13 mouse cellular contexts compared by ENCODE assay signal in the genomic region with DNA sequence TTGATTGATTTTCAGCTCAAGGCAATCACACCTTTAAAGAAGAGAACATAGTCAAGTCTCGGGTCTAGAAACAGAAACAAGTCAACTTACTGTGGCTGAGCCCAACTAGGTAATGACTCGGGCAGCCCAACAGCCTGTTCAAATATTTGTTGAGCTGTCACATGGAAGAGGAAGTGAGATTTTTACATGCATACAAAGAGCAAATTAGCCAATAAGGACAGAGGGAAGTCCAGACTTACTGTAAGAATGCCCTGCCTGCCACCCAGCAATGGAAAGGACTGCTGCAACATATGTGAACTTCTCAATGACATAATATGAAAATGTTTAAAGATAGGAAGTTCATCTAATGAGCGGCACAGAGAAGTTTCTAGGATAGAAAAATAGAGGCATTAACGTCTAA. TPM values are rescaled to one million over a fixed set of nuclear protein-coding genes. Genes with fewer than 3 reads are reported as not detected.
A peak's percentile ranks its signal among the peaks of the same experiment; 100 is the strongest.
DNase-seq lines count a peak whose midpoint lies in the region; ATAC-seq and TF ChIP-seq lines count a peak whose summit lies in the region.
"Had no signal": no experiment of that assay in that cellular context is flagged by ENCODE, and none has a peak within 500 bp of the region (broad histone marks: within the 10 kb centered on the region; RNA-seq: fewer than 3 reads in every experiment).

No protein-coding gene starts in this region.

- no peaks in the 10 kb centered on the region for H3K4me1 ChIP-seq in kidney, postnatal 0 days (replicated peaks; ENCODE audit: insufficient read depth, low read length)
- 0 out of 2 replicates have a peak, but pooled peaks cover 5% of the 10 kb centered on the region for H3K4me1 ChIP-seq in kidney, embryonic 16.5 days (ENCODE audit: insufficient read depth, low read length)
- peaks cover 3 to 26% of the 10 kb centered on the region in 2 experiments for H3K4me1 ChIP-seq in CH12.LX (ENCODE audit: control insufficient read depth in 1 of 2, insufficient read depth in 2 of 2)
- peaks cover 41% of the 10 kb centered on the region for H3K4me1 ChIP-seq in liver, embryonic 15.5 days (replicated peaks)

- TF ChIP-seq CTCF in kidney, postnatal 0 days (IDR thresholded peaks at IDR 0.05; ENCODE audit: low read depth), result no peak
- no peak for TF ChIP-seq CTCF in CH12.LX (conservative IDR thresholded peaks at IDR 0.05 in 1 of 2, IDR thresholded peaks at IDR 0.05 in 1 of 2; ENCODE audit: low read depth in 2 of 2, low read length in 2 of 2)

- WGBS in kidney, postnatal 0 days, result 66% methylated on average over 4 of the region's 4 CpGs
- 76% methylated on average over 4 of the region's 4 CpGs for WGBS in kidney, embryonic 16.5 days
- 39% methylated on average over 4 of the region's 4 CpGs for WGBS in liver, embryonic 15.5 days (ENCODE audit: insufficient replicate concordance)

- dilution Hi-C loops in CH12.LX (cut with MboI; ENCODE audit: extremely low pct_ligation_motif_present, extremely low pct_unique_long_range_greater_than_20kb, low sequenced_read_pairs), result no loop called here

- H3K9me3 ChIP-seq in kidney, postnatal 0 days (replicated peaks; ENCODE audit: low read length), result no peaks in the 10 kb centered on the region
- no peaks in the 10 kb centered on the region for H3K9me3 ChIP-seq in kidney, embryonic 16.5 days (ENCODE audit: low read length)
- no peaks in the 10 kb centered on the region for H3K9me3 ChIP-seq in CH12.LX (replicated peaks; ENCODE audit: low read length)
- no peaks in the 10 kb centered on the region for H3K9me3 ChIP-seq in liver, embryonic 15.5 days (replicated peaks)
- H3K9me3 ChIP-seq: midbrain, embryonic 12.5 days; neural tube, embryonic 12.5 days had no signal

- H3K79me2 ChIP-seq in CH12.LX (replicated peaks; ENCODE audit: control insufficient read depth, extremely low read depth, insufficient read depth, poor library complexity, severe bottlenecking), result peaks cover 3% of the 10 kb centered on the region

- no peaks in the 10 kb centered on the region for H3K27me3 ChIP-seq in kidney, postnatal 0 days (ENCODE audit: insufficient read depth, low read length)
- no peaks in the 10 kb centered on the region for H3K27me3 ChIP-seq in kidney, embryonic 16.5 days (ENCODE audit: insufficient read depth, low read length)
- no peaks in the 10 kb centered on the region for H3K27me3 ChIP-seq in CH12.LX (replicated peaks)
- H3K27me3 ChIP-seq in liver, embryonic 15.5 days, result no peaks in the 10 kb centered on the region
- no peaks in the 10 kb centered on the region for H3K27me3 ChIP-seq in splenic B cell, adult 2 months (ENCODE audit: control insufficient read depth, insufficient read depth, low read length, poor library complexity, severe bottlenecking)
- H3K27me3 ChIP-seq: midbrain, embryonic 12.5 days; neural tube, embryonic 12.5 days had no signal

- no peak overlapping the region for H3K4me3 ChIP-seq in kidney, postnatal 0 days (replicated peaks; ENCODE audit: low read depth, low read length)
- no peak overlapping the region for H3K4me3 ChIP-seq in kidney, embryonic 16.5 days (ENCODE audit: low read length)
- no peak overlapping the region for H3K4me3 ChIP-seq in CH12.LX (replicated peaks in 1 of 3; ENCODE audit: low read depth in 2 of 3, low read length in 2 of 3, poor library complexity in 1 of 3)
- no peak overlapping the region for H3K4me3 ChIP-seq in liver, embryonic 15.5 days (replicated peaks)
- H3K4me3 ChIP-seq: midbrain, embryonic 12.5 days; neural tube, embryonic 12.5 days had no signal

- TF ChIP-seq EP300 in CH12.LX (IDR thresholded peaks at IDR 0.05; ENCODE audit: low read length), result peak; percentile 87

- H3K27ac ChIP-seq in kidney, postnatal 0 days, result no peak overlapping the region
- no peak overlapping the region for H3K27ac ChIP-seq in kidney, embryonic 16.5 days (ENCODE audit: low read length)
- H3K27ac ChIP-seq in CH12.LX (ENCODE audit: insufficient read depth, low read depth), result no peak overlapping the region
- peak overlapping the region; percentile 42; the same call in 1 of the 2 replicates for H3K27ac ChIP-seq in liver, embryonic 15.5 days (replicated peaks)
- H3K27ac ChIP-seq: midbrain, embryonic 12.5 days; neural tube, embryonic 12.5 days had no signal

- no peaks in the 10 kb centered on the region for H3K36me3 ChIP-seq in kidney, postnatal 0 days (ENCODE audit: insufficient read depth, low read length)
- no peaks in the 10 kb centered on the region for H3K36me3 ChIP-seq in kidney, embryonic 16.5 days (ENCODE audit: insufficient read depth, low read length)
- H3K36me3 ChIP-seq in CH12.LX (replicated peaks in 1 of 2; ENCODE audit: control insufficient read depth in 1 of 2, insufficient read depth in 1 of 2, low read length in 1 of 2), result peaks cover 4 to 18% of the 10 kb centered on the region in 2 experiments
- peaks cover 25% of the 10 kb centered on the region for H3K36me3 ChIP-seq in liver, embryonic 15.5 days (replicated peaks)
- H3K36me3 ChIP-seq in splenic B cell, adult 2 months (ENCODE audit: control insufficient read depth, insufficient read depth, low read length, poor library complexity, severe bottlenecking), result peaks cover 2% of the 10 kb centered on the region; the same call in 1 of the 2 replicates
- H3K36me3 ChIP-seq: midbrain, embryonic 12.5 days; neural tube, embryonic 12.5 days had no signal

- TF ChIP-seq POLR2A in CH12.LX (IDR thresholded peaks at IDR 0.05; ENCODE audit: low read depth, low read length), result peak; percentile 36; the same call in 1 of the 2 replicates

- ATAC-seq in kidney, postnatal 0 days (replicated peaks; ENCODE audit: low FRiP score, low read depth), result no peak
- no peak for ATAC-seq in kidney, embryonic 16.5 days (ENCODE audit: low FRiP score, low TSS enrichment)
- ATAC-seq in liver, embryonic 15.5 days (ENCODE audit: insufficient read depth), result no peak

- no peak overlapping the region for H3K4me2 ChIP-seq in kidney, postnatal 0 days (ENCODE audit: low read length)
- no peak overlapping the region for H3K4me2 ChIP-seq in kidney, embryonic 16.5 days (replicated peaks; ENCODE audit: low read depth, low read length)
- peak overlapping the region; percentile 67 for H3K4me2 ChIP-seq in CH12.LX (ENCODE audit: insufficient read depth, low read depth, poor library complexity, severe bottlenecking)
- H3K4me2 ChIP-seq in liver, embryonic 15.5 days, result peak overlapping the region; percentile 18; the same call in 1 of the 2 replicates
- H3K4me2 ChIP-seq: midbrain, embryonic 12.5 days; neural tube, embryonic 12.5 days had no signal

- in situ Hi-C loops in CH12.LX (cut with MboI; ENCODE audit: low pct_ligation_motif_present, low pct_unique_long_range_greater_than_20kb, low sequenced_read_pairs), result no loop called here

- DNase-seq in kidney, postnatal 0 days (ENCODE audit: low spot score), result peak; percentile 37
- DNase-seq in CH12.LX (ENCODE audit: extremely low read depth), result peak; percentile 82
- DNase-seq in splenic B cell, adult 2 months (ENCODE audit: low read depth, low spot score), result peak; percentile 86
- no peak for DNase-seq in thymus, postnatal 14 days
- no peak for DNase-seq in frontal cortex, postnatal 36 days (ENCODE audit: low spot score in 2 of 2)
- no peak for DNase-seq in cerebellum, postnatal 25 days
- DNase-seq: adrenal gland, adult 2 months; heart, postnatal 4 days; kidney, adult 18-20 months had no signal

- no peak for TF ChIP-seq RAD21 in CH12.LX (IDR thresholded peaks at IDR 0.05; ENCODE audit: low read depth, low read length)

- no peak overlapping the region for H3K9ac ChIP-seq in kidney, postnatal 0 days (ENCODE audit: low read depth, low read length)
- no peak overlapping the region for H3K9ac ChIP-seq in kidney, embryonic 16.5 days (replicated peaks; ENCODE audit: low read length)
- peak overlapping the region; percentile 39; the same call in 1 of the 2 replicates for H3K9ac ChIP-seq in CH12.LX (ENCODE audit: insufficient read depth, low read depth)
- no peak overlapping the region for H3K9ac ChIP-seq in liver, embryonic 15.5 days
- H3K9ac ChIP-seq: midbrain, embryonic 12.5 days; neural tube, embryonic 12.5 days had no signal

TF ChIP-seq in CH12.LX, 34 proteins besides CTCF, POLR2A, EP300 and RAD21 (continues in another document):
- TF ChIP-seq CHD1 (IDR thresholded peaks at IDR 0.05; ENCODE audit: low read depth, low read length) (peak; percentile 58; the same call in 1 of the 2 replicates), JUND (conservative IDR thresholded peaks at IDR 0.05; ENCODE audit: low read depth, low read length) (0 out of 2 replicates have a peak, but pooled peaks have one; percentile 25), ZNF384 (IDR thresholded peaks at IDR 0.05; ENCODE audit: low read depth, low read length) (no peak), NRF1 (IDR thresholded peaks at IDR 0.05; ENCODE audit: low read depth, low read length) (no peak), MEF2A (IDR thresholded peaks at IDR 0.05; ENCODE audit: borderline replicate concordance, low read depth, low read length) (0 out of 2 replicates have a peak, but pooled peaks have one; percentile 19), ZMIZ1 (IDR thresholded peaks at IDR 0.05; ENCODE audit: low read depth, low read length) (no peak), ELF1 (IDR thresholded peaks at IDR 0.05; ENCODE audit: low read depth, low read length) (peak; percentile 65; the same call in 1 of the 2 replicates), USF2 (conservative IDR thresholded peaks at IDR 0.05; ENCODE audit: low read depth, low read length) (no peak), TBP (conservative IDR thresholded peaks at IDR 0.05; ENCODE audit: low read depth, low read length) (peak; percentile 48; the same call in 1 of the 2 replicates), SIN3A (IDR thresholded peaks at IDR 0.05; ENCODE audit: low read length) (peak; percentile 93), HCFC1 (IDR thresholded peaks at IDR 0.05; ENCODE audit: low read depth, low read length) (peak; percentile 56), UBTF (IDR thresholded peaks at IDR 0.05; ENCODE audit: low read depth, low read length) (no peak), KAT2A (IDR thresholded peaks at IDR 0.05; ENCODE audit: insufficient replicate concordance, low read length) (no peak)

RNA-seq across cellular contexts. Expression of a gene that starts 3.9 kb away (rescaled TPM):
- 17.7 and 20.1 TPM in 2 replicates for polyA plus RNA-seq in kidney, postnatal 0 days (2015; fragmentation: Nextera tagmentation; extraction: Ambion mirVana)
- polyA plus RNA-seq in kidney, embryonic 16.5 days (2015; fragmentation: Nextera tagmentation; extraction: Ambion mirVana), result 30.3 and 32.2 TPM in 2 replicates
- total RNA-seq in CH12.LX (2012; rRNA removed) (17.1 and 18.1 TPM in 2 replicates), CH12.LX (2014; rRNA removed) (21.5 and 31.5 TPM in 2 replicates)
- polyA plus RNA-seq in CH12.LX (2012; ENCODE audit: insufficient read length, low read depth), result 16.1 and 18.3 TPM in 2 replicates
- polyA plus RNA-seq in liver, embryonic 15.5 days (2015; fragmentation: Nextera tagmentation; extraction: Ambion mirVana), result 24.7 and 29.0 TPM in 2 replicates

RNA-seq across cellular contexts. Expression of a gene that starts 22.7 kb away (rescaled TPM):
- 3.9 and 4.3 TPM in 2 replicates for polyA plus RNA-seq in kidney, postnatal 0 days (2015; fragmentation: Nextera tagmentation; extraction: Ambion mirVana)
- polyA plus RNA-seq in kidney, embryonic 16.5 days (2015; fragmentation: Nextera tagmentation; extraction: Ambion mirVana), result 6.3 and 8.6 TPM in 2 replicates
- total RNA-seq in CH12.LX (2012; rRNA removed) (not detected in 2 replicates), CH12.LX (2014; rRNA removed) (not detected in 2 replicates)
- polyA plus RNA-seq in CH12.LX (2012; ENCODE audit: insufficient read length, low read depth), result not detected in 2 replicates
- polyA plus RNA-seq in liver, embryonic 15.5 days (2015; fragmentation: Nextera tagmentation; extraction: Ambion mirVana), result 23.8 and 24.1 TPM in 2 replicates

Comparison
In these comparisons a context has a peak if more than half of its experiments do, and no peak if none do; other contexts are left out.
1. DNase-seq: peak in kidney, postnatal 0 days (single experiment), CH12.LX (single experiment) and splenic B cell, adult 2 months (single experiment); none in thymus, postnatal 14 days (single experiment), frontal cortex, postnatal 36 days (0 of 2) and cerebellum, postnatal 25 days (0 of 2).
2. H3K4me2 ChIP-seq: peak in CH12.LX (single experiment) and liver, embryonic 15.5 days (single experiment); none in kidney, postnatal 0 days (single experiment) and kidney, embryonic 16.5 days (single experiment).